Mouse (Mus musculus): ENCODE data around the gene Ackr3.

DNA sequence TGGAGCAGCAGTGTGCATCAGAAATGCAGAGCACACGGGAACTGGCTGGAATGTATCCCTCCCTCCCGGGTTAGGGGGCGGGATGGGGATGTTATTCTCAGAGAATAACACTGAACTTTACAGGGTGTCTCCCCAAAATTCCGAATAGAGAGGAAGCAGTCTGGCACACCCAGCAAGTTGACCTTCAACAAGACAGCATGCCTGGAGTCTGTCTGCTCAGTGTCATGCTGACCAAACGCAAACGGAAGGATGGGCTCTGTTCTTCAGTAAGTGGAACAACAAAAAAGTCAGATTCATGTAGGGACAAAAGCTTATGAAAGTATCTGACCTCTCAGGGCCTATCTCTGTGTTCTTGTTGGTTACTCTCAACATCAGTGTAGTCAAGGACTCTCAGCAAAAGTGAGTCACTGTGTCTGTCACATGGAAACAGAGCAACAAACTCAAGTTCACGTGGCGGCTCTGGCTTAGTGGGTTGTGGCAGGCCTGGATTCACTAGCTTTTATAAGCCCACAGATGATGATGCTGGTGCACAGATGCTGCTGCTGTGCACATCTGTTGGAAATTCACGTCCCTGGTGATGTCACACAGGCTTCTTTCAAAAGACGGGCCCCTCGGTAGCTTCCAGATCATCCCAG, 54.6 kb downstream of the Ackr3 start:
- TF ChIP-seq CTCF (IDR thresholded peaks at IDR 0.05): no peak
- no peak for TF ChIP-seq EP300 (IDR thresholded peaks at IDR 0.05)
